Comparison of ENCODE assay signal across 17 mouse cellular contexts in the genomic region with DNA sequence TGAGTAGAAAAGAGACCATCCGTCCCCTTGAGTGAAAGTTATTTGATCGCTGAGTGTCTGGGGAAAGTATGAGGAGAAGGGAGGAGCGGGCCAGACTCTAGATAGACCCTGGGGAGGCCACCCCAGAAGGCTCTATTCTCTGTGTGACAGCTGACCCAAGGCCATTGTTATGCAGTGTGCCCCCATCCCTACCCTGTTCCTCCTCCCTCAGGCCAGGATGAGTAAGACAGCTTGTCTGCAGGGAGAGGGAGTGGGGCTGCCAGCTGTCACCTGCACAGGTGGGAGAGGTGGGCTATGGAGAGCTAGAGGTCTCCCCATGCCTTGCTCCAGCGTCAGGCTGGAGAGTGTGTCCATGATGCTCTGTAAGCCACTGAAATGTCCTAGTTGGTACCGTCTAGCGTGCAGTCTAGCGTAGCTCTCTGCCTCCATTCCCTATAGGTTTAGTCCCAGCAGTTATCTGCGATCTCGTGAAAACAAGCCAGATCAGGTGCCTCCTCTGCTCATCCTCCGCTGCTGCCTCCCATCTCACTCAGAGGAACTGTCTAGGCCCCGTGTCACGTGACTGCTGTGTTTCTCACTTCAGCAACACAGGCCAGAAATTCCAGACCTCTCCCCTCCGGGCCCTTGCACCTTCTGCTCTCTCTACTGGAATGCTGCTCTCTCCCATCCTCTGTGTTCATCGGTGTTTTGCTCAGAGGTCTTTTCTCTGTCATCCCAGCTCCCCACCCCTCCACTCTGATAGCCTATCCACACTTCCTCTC. TPM values are rescaled to one million over a fixed set of nuclear protein-coding genes. Genes with fewer than 3 reads are reported as not detected.
DNase-seq lines count a peak whose midpoint lies in the region; ATAC-seq lines count a peak whose summit lies in the region.
"Had no signal": no experiment of that assay in that cellular context is flagged by ENCODE, and none has a peak within 500 bp of the region (broad histone marks: within the 10 kb centered on the region; RNA-seq: fewer than 3 reads in every experiment).

No protein-coding gene starts in this region.

- ATAC-seq in hindbrain, embryonic 13.5 days (ENCODE audit: low FRiP score), result no peak
- no peak for ATAC-seq in hindbrain, embryonic 12.5 days (ENCODE audit: low FRiP score)
- no peak for ATAC-seq in midbrain, embryonic 12.5 days (ENCODE audit: low FRiP score, low read depth)
- no peak for ATAC-seq in midbrain, embryonic 15.5 days (replicated peaks)
- ATAC-seq in embryonic facial prominence, embryonic 13.5 days (ENCODE audit: insufficient number of reproducible peaks, insufficient read depth, low FRiP score, low TSS enrichment, low read depth), result 0 out of 2 replicates have a peak, but pooled peaks have one; percentile 40
- ATAC-seq: intestine, embryonic 16.5 days; liver, embryonic 12.5 days had no signal

- peaks cover 77% of the 10 kb centered on the region for H3K4me1 ChIP-seq in hindbrain, embryonic 13.5 days (replicated peaks)
- peaks cover 71% of the 10 kb centered on the region for H3K4me1 ChIP-seq in hindbrain, embryonic 12.5 days
- peaks cover 62% of the 10 kb centered on the region for H3K4me1 ChIP-seq in midbrain, embryonic 12.5 days
- H3K4me1 ChIP-seq in midbrain, embryonic 15.5 days, result peaks cover 55% of the 10 kb centered on the region
- peaks cover 35% of the 10 kb centered on the region for H3K4me1 ChIP-seq in embryonic facial prominence, embryonic 13.5 days

- peak overlapping the region; percentile 62; the same call in 1 of the 2 replicates for H3K27ac ChIP-seq in hindbrain, embryonic 13.5 days
- no peak overlapping the region for H3K27ac ChIP-seq in hindbrain, embryonic 12.5 days
- H3K27ac ChIP-seq in midbrain, embryonic 12.5 days (replicated peaks), result peak overlapping the region; percentile 36
- H3K27ac ChIP-seq in midbrain, embryonic 15.5 days, result no peak overlapping the region
- H3K27ac ChIP-seq in embryonic facial prominence, embryonic 13.5 days, result 0 out of 2 replicates have a peak overlapping the region, but pooled peaks have one; percentile 44
- H3K27ac ChIP-seq: gastrocnemius, adult 2 months; liver, embryonic 12.5 days; neural tube, embryonic 13.5 days; stomach, postnatal 0 days had no signal

- H3K27me3 ChIP-seq in hindbrain, embryonic 13.5 days, result no peaks in the 10 kb centered on the region
- H3K27me3 ChIP-seq in hindbrain, embryonic 12.5 days, result no peaks in the 10 kb centered on the region
- H3K27me3 ChIP-seq in midbrain, embryonic 12.5 days, result no peaks in the 10 kb centered on the region
- no peaks in the 10 kb centered on the region for H3K27me3 ChIP-seq in midbrain, embryonic 15.5 days (replicated peaks)
- no peaks in the 10 kb centered on the region for H3K27me3 ChIP-seq in embryonic facial prominence, embryonic 13.5 days
- H3K27me3 ChIP-seq: liver, embryonic 12.5 days; neural tube, embryonic 13.5 days had no signal

- peaks cover 3% of the 10 kb centered on the region; the same call in 1 of the 2 replicates for H3K36me3 ChIP-seq in hindbrain, embryonic 13.5 days
- H3K36me3 ChIP-seq in hindbrain, embryonic 12.5 days, result no peaks in the 10 kb centered on the region
- no peaks in the 10 kb centered on the region for H3K36me3 ChIP-seq in midbrain, embryonic 12.5 days
- H3K36me3 ChIP-seq in midbrain, embryonic 15.5 days (replicated peaks), result no peaks in the 10 kb centered on the region
- H3K36me3 ChIP-seq in embryonic facial prominence, embryonic 13.5 days, result peaks cover 8% of the 10 kb centered on the region
- H3K36me3 ChIP-seq: liver, embryonic 12.5 days; neural tube, embryonic 13.5 days had no signal

- H3K9me3 ChIP-seq in hindbrain, embryonic 13.5 days, result no peaks in the 10 kb centered on the region
- H3K9me3 ChIP-seq in hindbrain, embryonic 12.5 days (replicated peaks), result 0 out of 2 replicates have a peak, but pooled peaks cover 4% of the 10 kb centered on the region
- no peaks in the 10 kb centered on the region; the same call in 1 of the 2 replicates for H3K9me3 ChIP-seq in midbrain, embryonic 12.5 days
- no peaks in the 10 kb centered on the region for H3K9me3 ChIP-seq in midbrain, embryonic 15.5 days
- H3K9me3 ChIP-seq in embryonic facial prominence, embryonic 13.5 days, result no peaks in the 10 kb centered on the region; the same call in 1 of the 2 replicates
- H3K9me3 ChIP-seq: liver, embryonic 12.5 days had no signal

- no peak overlapping the region for H3K4me2 ChIP-seq in hindbrain, embryonic 13.5 days
- no peak overlapping the region for H3K4me2 ChIP-seq in hindbrain, embryonic 12.5 days (replicated peaks)
- no peak overlapping the region for H3K4me2 ChIP-seq in midbrain, embryonic 12.5 days (replicated peaks)
- no peak overlapping the region for H3K4me2 ChIP-seq in midbrain, embryonic 15.5 days
- H3K4me2 ChIP-seq in embryonic facial prominence, embryonic 13.5 days, result no peak overlapping the region
- H3K4me2 ChIP-seq: liver, embryonic 12.5 days; neural tube, embryonic 13.5 days had no signal

- peak; percentile 39 to 46 for DNase-seq in cerebellum, adult 18-20 months
- no peak for DNase-seq in cerebellum, adult 9-10 months
- DNase-seq in frontal cortex, postnatal 36 days (ENCODE audit: low spot score in 2 of 2), result no peak
- DNase-seq: adrenal gland, postnatal 14 days; gastrocnemius, adult 2 months; heart, adult 18-20 months; heart, postnatal 10 days; right cerebral cortex, adult 18-20 months had no signal

- no peak overlapping the region for H3K4me3 ChIP-seq in hindbrain, embryonic 13.5 days
- no peak overlapping the region for H3K4me3 ChIP-seq in hindbrain, embryonic 12.5 days
- H3K4me3 ChIP-seq in midbrain, embryonic 12.5 days, result no peak overlapping the region
- H3K4me3 ChIP-seq in midbrain, embryonic 15.5 days, result no peak overlapping the region
- no peak overlapping the region for H3K4me3 ChIP-seq in embryonic facial prominence, embryonic 13.5 days
- H3K4me3 ChIP-seq: gastrocnemius, adult 2 months; liver, embryonic 12.5 days; neural tube, embryonic 13.5 days had no signal

- WGBS in hindbrain, embryonic 13.5 days, result 49% methylated on average over 14 of the region's 14 CpGs
- 57% methylated on average over 14 of the region's 14 CpGs for WGBS in hindbrain, embryonic 12.5 days
- WGBS in midbrain, embryonic 12.5 days, result 76% methylated on average over 14 of the region's 14 CpGs
- 56% methylated on average over 14 of the region's 14 CpGs for WGBS in midbrain, embryonic 15.5 days
- WGBS in embryonic facial prominence, embryonic 13.5 days, result 54% methylated on average over 14 of the region's 14 CpGs

- H3K9ac ChIP-seq in hindbrain, embryonic 13.5 days, result peak overlapping the region; percentile 0; the same call in 1 of the 2 replicates
- H3K9ac ChIP-seq in hindbrain, embryonic 12.5 days, result no peak overlapping the region
- 0 out of 2 replicates have a peak overlapping the region, but pooled peaks have one; percentile 12 for H3K9ac ChIP-seq in midbrain, embryonic 12.5 days (replicated peaks)
- H3K9ac ChIP-seq in midbrain, embryonic 15.5 days, result no peak overlapping the region
- H3K9ac ChIP-seq in embryonic facial prominence, embryonic 13.5 days, result no peak overlapping the region
- H3K9ac ChIP-seq: liver, embryonic 12.5 days had no signal

RNA-seq across cellular contexts. Expression of a gene that starts 21.8 kb away (rescaled TPM):
- 13.6 and 13.8 TPM in 2 replicates for polyA plus RNA-seq in hindbrain, embryonic 13.5 days (2015; fragmentation: Nextera tagmentation; extraction: Ambion mirVana)
- polyA plus RNA-seq in hindbrain, embryonic 12.5 days (2016; fragmentation: Nextera tagmentation; extraction: Ambion mirVana), result 12.9 and 13.0 TPM in 2 replicates
- polyA plus RNA-seq in midbrain, embryonic 12.5 days (2016; fragmentation: Nextera tagmentation; extraction: Ambion mirVana), result 9.7 and 12.5 TPM in 2 replicates
- 14.7 and 15.9 TPM in 2 replicates for polyA plus RNA-seq in midbrain, embryonic 15.5 days (2015; fragmentation: Nextera tagmentation; extraction: Ambion mirVana)
- 7.4 and 9.2 TPM in 2 replicates for polyA plus RNA-seq in embryonic facial prominence, embryonic 13.5 days (2015; fragmentation: Nextera tagmentation; extraction: Ambion mirVana)

Comparison
In these comparisons a context has a peak if more than half of its experiments do, and no peak if none do; other contexts are left out.
1. DNase-seq: peak in cerebellum, adult 18-20 months (2 of 2); none in cerebellum, adult 9-10 months (single experiment) and frontal cortex, postnatal 36 days (0 of 2).
2. H3K27ac ChIP-seq: peak in hindbrain, embryonic 13.5 days (single experiment), midbrain, embryonic 12.5 days (single experiment) and embryonic facial prominence, embryonic 13.5 days (single experiment); none in hindbrain, embryonic 12.5 days (single experiment) and midbrain, embryonic 15.5 days (single experiment).
3. H3K9ac ChIP-seq: peak in hindbrain, embryonic 13.5 days (single experiment) and midbrain, embryonic 12.5 days (single experiment); none in hindbrain, embryonic 12.5 days (single experiment), midbrain, embryonic 15.5 days (single experiment) and embryonic facial prominence, embryonic 13.5 days (single experiment).